Mouse (Mus musculus) midbrain, postnatal 0 days (tissue): ENCODE results near the gene Fgf18. TPM values are rescaled to one million over a fixed set of nuclear protein-coding genes. Genes with fewer than 3 reads are reported as not detected.

Experiments used
- ATAC-seq: fragments of 200-750 bp; cut with Nextera tagmentation; 2 replicates; pipeline ENCODE4 v1.8.0; 2017; ENCODE audit warnings: moderate number of reproducible peaks, mild to moderate bottlenecking, moderate TSS enrichment, moderate library complexity; ENCODE audit not compliant: low FRiP score
- DNase-seq: peaks from one replicate; pipeline ENCODE4 v3.0.0-alpha.2; 2015; ENCODE audit warnings: low spot score
- H3K27ac ChIP-seq: fragments of 300-500 bp; sonication (generic); 2 replicates; pipeline ENCODE4 v1.5.1; 2014; ENCODE audit warnings: low read depth, mild to moderate bottlenecking, low read length, mixed read lengths
- H3K27me3 ChIP-seq: fragments of 300-500 bp; sonication (generic); 2 replicates; pipeline ENCODE4 v1.6.1; 2014; ENCODE audit warnings: low read length, control low read depth, mixed read lengths; ENCODE audit not compliant: insufficient read depth
- H3K36me3 ChIP-seq: fragments of 300-500 bp; sonication (generic); 2 replicates; pipeline ENCODE4 v1.6.1; 2014; ENCODE audit warnings: low read length, control low read depth, mixed read lengths; ENCODE audit not compliant: insufficient read depth
- H3K4me1 ChIP-seq: fragments of 300-500 bp; sonication (generic); 2 replicates; pipeline ENCODE4 v1.6.1; 2014; ENCODE audit warnings: mild to moderate bottlenecking, control low read depth, antibody characterized with exemption, low read length, mixed read lengths; ENCODE audit not compliant: insufficient read depth
- H3K4me2 ChIP-seq: fragments of 300-500 bp; sonication (generic); 2 replicates; pipeline ENCODE4 v1.6.1; 2014; ENCODE audit warnings: low read depth, mild to moderate bottlenecking, low read length, mixed read lengths; ENCODE audit not compliant: poor library complexity, severe bottlenecking
- H3K4me3 ChIP-seq: fragments of 300-500 bp; sonication (generic); 2 replicates; pipeline ENCODE4 v1.5.1; 2014; ENCODE audit warnings: low read depth, mild to moderate bottlenecking, low read length, moderate library complexity
- H3K9ac ChIP-seq: fragments of 300-500 bp; sonication (generic); replicated peaks from 2 replicates; pipeline ENCODE4 v1.6.1; 2014; ENCODE audit warnings: mild to moderate bottlenecking, low read length, moderate library complexity, mixed read lengths; ENCODE audit not compliant: poor library complexity, severe bottlenecking
- H3K9me3 ChIP-seq: fragments of 300-500 bp; sonication (generic); 2 replicates; pipeline ENCODE4 v1.6.1; 2016; ENCODE audit warnings: low read length, control low read depth
- CTCF ChIP-seq: IDR thresholded peaks from 2 replicates; pipeline ENCODE4 v1.5.1; 2016; ENCODE audit warnings: antibody characterized with exemption, mild to moderate bottlenecking
- WGBS: fragments of 180-500 bp; shearing (Covaris S2); extraction: QIAGEN DNeasy Blood & Tissue Kit; methylation state at CpG from one replicate; pipeline ENCODE4 v1.1.7; 2014; 5-methylcytosine and 5-hydroxymethylcytosine counted together
- polyA plus RNA-seq: library from polyadenylated mRNA; unstranded; fragments of >200 nt; fragmentation: Nextera tagmentation; extraction: Ambion mirVana; gene quantifications from 2 replicates; pipeline ENCODE4 v1.2.1, GENCODE M21; 2015
- total RNA-seq: library from RNA; depleted of rRNA; stranded (reverse); fragments of >200 nt; gene quantifications from 2 replicates; pipeline ENCODE4 v1.2.3, GENCODE M21; 2014

The Fgf18 gene
- total and polyA plus RNA-seq, 2 experiments from 2014 or later, result 6.5 to 6.7 TPM

DNA sequence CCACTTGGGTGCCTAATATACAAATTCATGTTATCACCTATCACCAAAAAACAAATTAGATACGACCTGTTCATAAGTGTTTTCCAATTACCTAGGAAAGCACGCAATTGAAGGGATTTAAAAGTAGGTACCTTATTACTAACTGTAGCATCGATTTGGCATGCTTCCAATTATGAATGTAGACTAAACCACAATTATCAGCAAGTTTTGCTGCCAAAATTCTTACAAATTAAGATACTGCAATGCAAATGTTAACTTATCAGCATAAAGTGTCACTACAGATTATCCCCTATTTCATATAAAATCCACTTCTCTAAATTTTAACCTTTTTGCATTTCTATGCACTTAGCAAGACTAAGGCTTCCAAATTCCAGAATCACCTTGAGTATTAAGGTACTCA lies 7.3 kb upstream of the Fgf18 start:
- Histone ChIP-seq H3K27me3 (no peaks in the 10 kb centered on the region), H3K4me1 (no peaks in the 10 kb centered on the region), H3K4me3 (no peak overlapping the region), H3K9ac (no peak overlapping the region), H3K9me3 (no peaks in the 10 kb centered on the region), H3K4me2 (no peak overlapping the region), H3K27ac (no peak overlapping the region), H3K36me3 (peaks cover 29% of the 10 kb centered on the region)
- no peak for ATAC-seq
- WGBS, result 92% methylated on average over 3 of the region's 3 CpGs
- no peak for DNase-seq
- no peak for TF ChIP-seq CTCF

DNA sequence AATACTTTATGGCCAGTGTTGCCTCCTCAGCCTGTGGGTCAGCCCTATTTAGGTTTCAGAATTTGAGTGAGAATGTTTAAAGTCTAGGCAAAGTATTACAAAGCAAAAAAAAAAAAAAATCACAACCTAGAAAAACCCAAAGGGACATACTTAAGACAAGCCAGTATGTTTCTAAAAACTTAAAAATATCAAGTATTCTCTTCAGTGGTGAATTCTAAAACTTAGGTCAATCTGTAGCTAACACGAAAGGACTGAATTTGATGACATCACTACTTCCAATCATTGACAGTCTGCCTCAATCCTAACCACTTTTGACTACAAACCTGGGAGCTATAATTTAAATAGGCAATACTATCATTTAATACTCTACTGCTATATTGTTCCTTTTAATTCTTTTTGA lies 5.8 kb upstream of the Fgf18 start:
- no peak for DNase-seq
- Histone ChIP-seq H3K9ac (no peak overlapping the region), H3K4me1 (no peaks in the 10 kb centered on the region), H3K4me2 (no peak overlapping the region), H3K36me3 (peaks cover 27% of the 10 kb centered on the region), H3K9me3 (no peaks in the 10 kb centered on the region), H3K27ac (no peak overlapping the region), H3K27me3 (no peaks in the 10 kb centered on the region), H3K4me3 (no peak overlapping the region)
- ATAC-seq, result no peak
- 96% methylated on average over 1 of the region's 1 CpGs for WGBS
- no peak for TF ChIP-seq CTCF

DNA sequence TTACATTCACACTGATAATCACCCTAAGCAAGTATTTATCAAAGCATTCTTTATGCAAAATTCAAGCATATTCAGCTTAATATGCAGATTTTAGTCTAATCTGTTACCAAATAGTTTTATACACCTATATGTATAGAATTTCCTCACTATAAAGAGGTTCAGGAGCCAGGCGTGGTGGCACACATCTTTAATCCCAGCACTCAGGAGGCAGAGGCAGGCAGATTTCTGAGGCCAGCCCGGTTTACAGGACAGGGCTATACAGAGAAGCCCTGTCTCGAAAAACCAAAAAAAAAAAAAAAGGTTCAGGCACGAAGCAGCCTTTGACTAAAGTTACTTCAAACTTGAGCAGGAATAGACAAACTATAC lies 4.6 kb upstream of the Fgf18 start:
- no peak overlapping the region for H3K4me3 ChIP-seq
- no peak overlapping the region for H3K9ac ChIP-seq
- H3K4me2 ChIP-seq, result no peak overlapping the region
- no peaks in the 10 kb centered on the region for H3K9me3 ChIP-seq
- TF ChIP-seq CTCF, result no peak
- H3K27ac ChIP-seq, result no peak overlapping the region
- no peaks in the 10 kb centered on the region for H3K27me3 ChIP-seq
- no peaks in the 10 kb centered on the region for H3K4me1 ChIP-seq
- peaks cover 24% of the 10 kb centered on the region for H3K36me3 ChIP-seq
- ATAC-seq (no peak), DNase-seq (no peak)
- 79% methylated on average over 4 of the region's 4 CpGs for WGBS

DNA sequence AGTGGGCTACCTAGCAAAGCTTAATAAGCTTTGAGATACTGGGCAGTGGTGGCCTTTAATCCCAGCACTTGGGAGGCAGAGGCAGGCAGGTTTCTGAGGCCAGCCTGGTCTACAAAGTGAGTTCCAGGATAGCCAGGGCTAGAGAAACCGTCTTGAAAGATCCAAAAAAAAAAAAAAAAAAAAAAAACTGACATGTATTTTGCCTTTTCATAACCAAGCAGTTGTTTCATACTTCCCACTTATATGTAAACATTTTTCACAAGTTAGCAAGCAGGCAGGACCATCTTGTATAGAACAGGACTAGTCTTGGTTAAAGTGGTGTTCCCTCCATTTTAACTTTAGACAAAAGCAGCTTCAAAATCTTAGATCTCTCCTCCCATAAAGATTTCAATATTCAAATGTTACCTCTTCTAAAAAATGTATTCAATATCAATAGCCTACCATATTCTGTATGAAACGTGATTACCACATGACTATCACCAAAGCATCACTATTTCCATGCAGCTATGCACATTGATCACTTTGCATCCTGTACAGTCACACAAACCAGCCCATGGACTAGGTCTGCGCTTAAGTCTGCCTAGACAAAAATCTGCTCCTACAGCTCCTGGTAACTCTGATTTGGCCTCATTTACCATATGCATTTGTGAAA lies 4.1 kb upstream of the Fgf18 start:
- H3K4me2 ChIP-seq, result no peak overlapping the region
- 82% methylated on average over 3 of the region's 3 CpGs for WGBS

DNA sequence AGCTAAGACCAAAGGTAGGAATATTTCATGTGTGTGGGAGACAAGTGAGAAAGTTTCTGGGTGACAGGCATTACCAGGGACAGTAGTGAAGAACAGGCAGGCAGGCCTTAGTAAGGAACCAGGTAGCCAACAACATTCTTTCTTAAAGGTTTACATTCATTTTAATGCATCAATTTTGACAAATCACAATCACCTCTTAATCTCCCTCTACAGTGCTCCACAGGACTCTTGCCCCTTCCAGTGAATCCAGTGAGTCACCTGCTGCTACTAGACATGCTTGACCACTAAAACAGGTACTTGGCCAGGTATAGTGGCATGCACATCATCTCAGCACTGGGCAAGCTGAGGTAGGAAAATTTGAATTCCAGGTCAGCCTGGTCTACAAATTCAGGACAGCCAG lies 3.2 kb upstream of the Fgf18 start:
- H3K9me3 ChIP-seq, result no peaks in the 10 kb centered on the region
- H3K4me1 ChIP-seq, result 0 out of 2 replicates have a peak, but pooled peaks cover 2% of the 10 kb centered on the region
- DNase-seq, result no peak
- H3K36me3 ChIP-seq, result peaks cover 22% of the 10 kb centered on the region
- no peak overlapping the region for H3K27ac ChIP-seq
- no peak overlapping the region for H3K4me3 ChIP-seq
- H3K9ac ChIP-seq, result no peak overlapping the region
- H3K27me3 ChIP-seq, result peaks cover 4% of the 10 kb centered on the region; the same call in 1 of the 2 replicates
- no peak for ATAC-seq
- no peak for TF ChIP-seq CTCF
- no peak overlapping the region for H3K4me2 ChIP-seq

More for the DNA sequence above, 4.1 kb upstream of the Fgf18 start:
- Histone ChIP-seq H3K27me3 (no peaks in the 10 kb centered on the region), H3K9ac (no peak overlapping the region), H3K36me3 (peaks cover 24% of the 10 kb centered on the region), H3K27ac (no peak overlapping the region), H3K4me1 (no peaks in the 10 kb centered on the region), H3K9me3 (no peaks in the 10 kb centered on the region), H3K4me3 (no peak overlapping the region)
- no peak for DNase-seq
- ATAC-seq, result no peak
- no peak for TF ChIP-seq CTCF

DNA sequence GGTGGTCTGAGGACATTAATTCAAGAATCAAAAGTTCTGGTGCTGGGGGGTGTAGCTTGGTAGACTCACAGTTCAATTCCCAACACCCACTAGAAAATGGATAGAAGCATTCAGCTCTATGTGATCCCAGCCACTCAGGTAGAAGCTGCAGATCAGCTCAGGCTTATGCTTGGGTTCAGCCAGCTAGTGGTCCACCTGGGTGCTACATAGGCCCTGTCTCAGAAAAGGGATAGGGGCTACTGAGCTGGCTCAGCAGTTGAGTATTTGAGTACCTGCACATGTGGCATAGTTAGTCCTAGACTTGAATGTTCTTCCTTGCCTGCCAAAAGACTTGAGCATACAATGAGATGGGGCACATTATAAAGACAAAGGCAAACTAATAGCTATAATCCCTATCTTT lies 2.3 kb upstream of the Fgf18 start:
- Histone ChIP-seq H3K4me2 (no peak overlapping the region), H3K4me1 (0 out of 2 replicates have a peak, but pooled peaks cover 3% of the 10 kb centered on the region), H3K4me3 (no peak overlapping the region), H3K9me3 (no peaks in the 10 kb centered on the region), H3K36me3 (peaks cover 20% of the 10 kb centered on the region), H3K27ac (no peak overlapping the region), H3K9ac (no peak overlapping the region), H3K27me3 (peaks cover 10% of the 10 kb centered on the region; the same call in 1 of the 2 replicates)
- ATAC-seq (no peak), DNase-seq (no peak)
- no peak for TF ChIP-seq CTCF
